Mouse (Mus musculus): ENCODE measurements around the gene Cald1. TPM values are rescaled to one million over a fixed set of nuclear protein-coding genes. Genes with fewer than 3 reads are reported as not detected.

The Cald1 gene
- polyA plus RNA-seq, 1 experiment from 2014 or later = 59.2 TPM

GRCm38 (mm10) chr6:34620242-34620641 lies 21.9 kb downstream of the Cald1 start:
- 74% methylated on average over 1 of the region's 1 CpGs for WGBS
- no peak overlapping the region for H3K4me3 ChIP-seq (replicated peaks)
- H3K4me2 ChIP-seq = no peak overlapping the region
- no peaks in the 10 kb centered on the region for H3K36me3 ChIP-seq
- H3K9me3 ChIP-seq (replicated peaks) = no peaks in the 10 kb centered on the region
- H3K4me1 ChIP-seq = no peaks in the 10 kb centered on the region
- no peak overlapping the region for H3K27ac ChIP-seq (replicated peaks)
- no peaks in the 10 kb centered on the region for H3K27me3 ChIP-seq (replicated peaks)
- no peak overlapping the region for H3K9ac ChIP-seq (replicated peaks)
- ATAC-seq (ENCODE audit: low FRiP score) = no peak

- H3K4me2 ChIP-seq = no peak overlapping the region
- H3K9ac ChIP-seq (replicated peaks) = no peak overlapping the region
- no peaks in the 10 kb centered on the region for H3K4me1 ChIP-seq
- H3K27me3 ChIP-seq (replicated peaks) = no peaks in the 10 kb centered on the region
- no peaks in the 10 kb centered on the region for H3K36me3 ChIP-seq
- no peak overlapping the region for H3K27ac ChIP-seq (replicated peaks)
- no peaks in the 10 kb centered on the region for H3K9me3 ChIP-seq (replicated peaks)
- ATAC-seq (ENCODE audit: low FRiP score) = no peak
- H3K4me3 ChIP-seq (replicated peaks) = no peak overlapping the region
- WGBS = 88% methylated on average over 6 of the region's 6 CpGs
These were observed 24.6 kb downstream of the Cald1 start for GRCm38 (mm10) chr6:34622865-34623264.

DNA sequence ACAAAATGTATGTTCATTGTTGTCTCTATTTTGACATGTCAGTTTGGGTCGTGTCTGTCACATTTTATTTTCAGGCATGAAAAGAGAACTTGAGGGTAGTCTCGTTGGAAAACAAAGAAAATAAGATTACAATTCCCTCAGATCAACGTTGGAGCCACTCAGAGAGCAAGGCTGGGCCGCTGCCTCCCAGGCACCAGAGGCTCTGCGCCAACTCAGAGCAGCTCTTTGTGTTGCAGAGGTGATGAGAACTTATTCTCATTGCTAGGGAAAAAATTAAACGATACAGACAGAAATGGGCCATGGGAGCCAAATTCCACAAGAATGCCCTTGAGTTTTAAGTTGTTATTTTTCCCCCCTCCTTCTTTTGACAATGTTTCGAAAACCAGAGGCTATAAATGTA lies 25.0 kb downstream of the Cald1 start:
- WGBS = 74% methylated on average over 7 of the region's 7 CpGs
- Histone ChIP-seq H3K36me3 (no peaks in the 10 kb centered on the region), H3K9ac (replicated peaks) (no peak overlapping the region), H3K27ac (replicated peaks) (no peak overlapping the region), H3K4me2 (no peak overlapping the region), H3K9me3 (replicated peaks) (no peaks in the 10 kb centered on the region), H3K4me1 (no peaks in the 10 kb centered on the region), H3K27me3 (replicated peaks) (no peaks in the 10 kb centered on the region), H3K4me3 (replicated peaks) (no peak overlapping the region)
- ATAC-seq (ENCODE audit: low FRiP score) = no peak

- Histone ChIP-seq H3K27ac (replicated peaks) (no peak overlapping the region), H3K9ac (replicated peaks) (no peak overlapping the region), H3K4me1 (no peaks in the 10 kb centered on the region), H3K9me3 (replicated peaks) (no peaks in the 10 kb centered on the region), H3K36me3 (no peaks in the 10 kb centered on the region), H3K4me3 (replicated peaks) (no peak overlapping the region), H3K4me2 (no peak overlapping the region), H3K27me3 (replicated peaks) (no peaks in the 10 kb centered on the region)
- no peak for ATAC-seq (ENCODE audit: low FRiP score)
- WGBS = 80% methylated on average over 3 of the region's 3 CpGs
These were observed 26.2 kb downstream of the Cald1 start for GRCm38 (mm10) chr6:34624536-34624935.

DNA sequence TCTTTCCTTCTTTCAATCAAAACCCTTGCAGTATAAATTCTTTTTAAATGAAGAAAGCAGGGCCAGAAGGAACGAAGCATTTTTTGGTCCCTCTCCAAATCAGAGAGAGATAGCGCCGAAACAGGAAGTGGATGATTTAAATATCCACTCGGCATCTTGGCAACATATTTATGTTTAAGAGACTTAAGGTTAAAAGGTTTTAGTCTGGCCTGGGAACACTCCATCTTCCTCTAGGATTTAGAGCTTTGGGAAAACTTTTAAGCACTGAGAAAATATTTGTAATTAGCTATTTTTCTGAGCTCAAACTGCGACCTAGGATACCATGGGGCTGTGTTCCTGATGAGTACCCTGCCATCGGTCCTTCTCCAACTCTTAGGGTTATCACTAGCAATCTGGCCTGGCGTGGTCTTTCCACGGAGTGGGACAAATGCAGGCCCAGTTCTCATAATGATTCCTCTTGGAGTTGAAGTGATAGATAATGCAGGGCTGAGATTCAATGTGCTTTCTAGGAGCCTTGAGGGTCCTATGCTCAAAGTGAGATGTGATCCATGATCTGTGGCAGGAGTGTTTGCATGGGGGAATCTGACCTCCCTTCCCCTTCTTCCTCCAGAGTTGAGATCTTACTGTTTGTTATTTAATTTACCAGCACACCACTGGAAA lies 28.4 kb downstream of the Cald1 start:
- 82% methylated on average over 8 of the region's 8 CpGs for WGBS
- Histone ChIP-seq H3K27ac (replicated peaks) (no peak overlapping the region), H3K9ac (replicated peaks) (no peak overlapping the region), H3K27me3 (replicated peaks) (no peaks in the 10 kb centered on the region), H3K36me3 (no peaks in the 10 kb centered on the region), H3K9me3 (replicated peaks) (no peaks in the 10 kb centered on the region), H3K4me3 (replicated peaks) (no peak overlapping the region), H3K4me2 (no peak overlapping the region), H3K4me1 (no peaks in the 10 kb centered on the region)
- no peak for ATAC-seq (ENCODE audit: low FRiP score)

DNA sequence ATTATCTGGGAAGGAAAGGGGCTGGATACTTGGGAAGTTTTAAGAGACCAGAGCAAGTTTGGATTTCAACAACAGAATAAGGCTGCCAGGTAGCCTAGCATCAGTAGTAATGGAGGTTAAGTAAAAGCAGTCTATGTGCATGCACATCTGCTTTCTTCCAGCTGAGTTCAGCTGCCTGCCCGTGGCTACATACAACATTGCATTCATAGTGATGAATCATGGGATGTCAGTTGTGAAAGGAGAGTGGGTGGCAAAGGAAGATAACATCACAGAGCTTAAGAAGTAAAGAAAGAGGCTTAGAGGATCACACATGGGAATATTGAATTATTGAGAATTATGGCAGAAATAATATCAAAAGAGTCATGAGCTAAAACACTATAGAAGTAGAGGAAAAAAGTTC lies 29.8 kb downstream of the Cald1 start:
- Histone ChIP-seq H3K27ac (replicated peaks) (no peak overlapping the region), H3K4me3 (replicated peaks) (no peak overlapping the region), H3K9me3 (replicated peaks) (no peaks in the 10 kb centered on the region), H3K36me3 (no peaks in the 10 kb centered on the region), H3K4me2 (no peak overlapping the region), H3K9ac (replicated peaks) (no peak overlapping the region), H3K4me1 (no peaks in the 10 kb centered on the region), H3K27me3 (replicated peaks) (no peaks in the 10 kb centered on the region)
- 48% methylated on average over 1 of the region's 1 CpGs for WGBS
- ATAC-seq (ENCODE audit: low FRiP score) = no peak

DNA sequence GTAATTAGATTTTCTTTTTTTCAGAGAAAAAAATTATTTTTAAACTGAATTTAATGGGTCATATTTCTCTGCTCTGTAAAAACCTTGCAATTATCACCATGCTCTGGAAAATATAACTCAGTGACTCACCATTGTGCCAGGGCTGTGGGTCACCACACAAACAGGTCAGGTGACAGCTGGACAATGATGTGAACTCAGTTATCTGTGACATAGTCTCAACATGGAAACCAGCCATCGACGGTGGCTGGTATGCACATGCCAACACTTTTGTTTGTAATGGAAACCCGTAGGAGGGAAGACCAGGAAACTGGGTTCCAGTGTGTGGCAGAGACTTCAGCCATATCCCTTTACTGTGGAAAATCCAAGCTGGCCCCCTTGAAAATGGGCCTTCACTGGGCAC lies 35.5 kb downstream of the Cald1 start:
- ATAC-seq (ENCODE audit: low FRiP score) = no peak
- Histone ChIP-seq H3K27me3 (replicated peaks) (no peaks in the 10 kb centered on the region), H3K9ac (replicated peaks) (no peak overlapping the region), H3K4me2 (no peak overlapping the region), H3K4me1 (no peaks in the 10 kb centered on the region), H3K9me3 (replicated peaks) (no peaks in the 10 kb centered on the region), H3K4me3 (replicated peaks) (no peak overlapping the region), H3K36me3 (no peaks in the 10 kb centered on the region), H3K27ac (replicated peaks) (no peak overlapping the region)
- 79% methylated on average over 3 of the region's 3 CpGs for WGBS

DNA sequence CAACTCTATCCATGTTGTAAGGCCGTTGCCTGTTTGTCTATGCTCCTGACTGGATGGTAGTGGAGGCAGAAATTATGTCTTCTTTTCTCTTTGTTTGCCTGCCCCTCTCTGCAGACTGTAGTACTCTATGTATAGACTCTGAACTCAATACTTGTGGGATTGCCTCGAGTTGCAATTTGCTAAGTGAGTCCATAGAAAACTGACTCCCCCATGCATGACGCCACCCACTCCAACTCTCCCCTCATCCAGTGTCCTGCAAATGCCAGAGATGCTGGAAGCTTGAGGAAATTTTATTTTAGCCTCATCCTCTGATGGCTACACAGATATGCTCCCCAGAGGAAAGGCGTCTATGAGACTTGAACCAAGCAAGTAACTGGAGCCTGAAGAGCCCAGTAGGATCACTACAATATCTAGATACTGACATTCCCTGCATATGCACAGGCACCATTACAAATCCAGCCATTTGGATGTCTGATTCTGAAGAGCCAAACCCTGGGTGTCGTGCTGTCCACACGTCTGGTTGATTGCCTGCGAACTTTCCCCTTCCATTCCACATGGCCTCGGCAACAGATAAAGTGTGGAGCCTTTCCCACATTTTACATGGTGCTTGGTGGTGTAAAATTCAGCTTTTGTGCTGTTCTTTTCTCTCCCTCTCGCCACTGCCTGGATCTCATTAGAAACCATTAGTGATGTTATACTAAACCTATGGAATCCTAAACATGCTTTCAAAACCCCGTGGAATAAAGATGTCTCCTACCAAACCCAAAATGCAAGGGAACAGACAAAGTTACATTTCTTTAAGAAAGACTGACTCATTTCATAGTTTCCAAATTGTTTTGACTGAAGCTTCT lies 39.5 kb downstream of the Cald1 start:
- H3K9ac ChIP-seq (replicated peaks) = no peak overlapping the region
- no peaks in the 10 kb centered on the region for H3K27me3 ChIP-seq (replicated peaks)
- 58% methylated on average over 10 of the region's 10 CpGs for WGBS
- H3K36me3 ChIP-seq = no peaks in the 10 kb centered on the region
- H3K4me2 ChIP-seq = no peak overlapping the region
- no peak for ATAC-seq (ENCODE audit: low FRiP score)
- no peak overlapping the region for H3K27ac ChIP-seq (replicated peaks)
- H3K4me3 ChIP-seq (replicated peaks) = no peak overlapping the region
- no peaks in the 10 kb centered on the region for H3K9me3 ChIP-seq (replicated peaks)
- H3K4me1 ChIP-seq = no peaks in the 10 kb centered on the region

- Histone ChIP-seq H3K9me3 (replicated peaks) (no peaks in the 10 kb centered on the region), H3K9ac (replicated peaks) (no peak overlapping the region), H3K4me3 (replicated peaks) (no peak overlapping the region), H3K4me1 (no peaks in the 10 kb centered on the region), H3K4me2 (no peak overlapping the region), H3K36me3 (no peaks in the 10 kb centered on the region), H3K27me3 (replicated peaks) (no peaks in the 10 kb centered on the region), H3K27ac (replicated peaks) (no peak overlapping the region)
- 35% methylated on average over 2 of the region's 2 CpGs for WGBS
- no peak for ATAC-seq (ENCODE audit: low FRiP score)
These were observed 40.4 kb downstream of the Cald1 start for GRCm38 (mm10) chr6:34638667-34639066.

- no peaks in the 10 kb centered on the region for H3K36me3 ChIP-seq
- H3K9me3 ChIP-seq (replicated peaks) = no peaks in the 10 kb centered on the region
- H3K4me2 ChIP-seq = no peak overlapping the region
- no peak overlapping the region for H3K9ac ChIP-seq (replicated peaks)
- no peak overlapping the region for H3K4me3 ChIP-seq (replicated peaks)
- H3K4me1 ChIP-seq = no peaks in the 10 kb centered on the region
- 79% methylated on average over 9 of the region's 9 CpGs for WGBS
- H3K27ac ChIP-seq (replicated peaks) = no peak overlapping the region
- no peak for ATAC-seq (ENCODE audit: low FRiP score)
- H3K27me3 ChIP-seq (replicated peaks) = no peaks in the 10 kb centered on the region
These were observed 41.9 kb downstream of the Cald1 start for GRCm38 (mm10) chr6:34640226-34640625.

- no peak overlapping the region for H3K4me2 ChIP-seq
- H3K27ac ChIP-seq (replicated peaks) = no peak overlapping the region
- no peaks in the 10 kb centered on the region for H3K9me3 ChIP-seq (replicated peaks)
- no peak for ATAC-seq (ENCODE audit: low FRiP score)
- no peaks in the 10 kb centered on the region for H3K4me1 ChIP-seq
- no peaks in the 10 kb centered on the region for H3K27me3 ChIP-seq (replicated peaks)
- H3K4me3 ChIP-seq (replicated peaks) = no peak overlapping the region
- no peak overlapping the region for H3K9ac ChIP-seq (replicated peaks)
- no peaks in the 10 kb centered on the region for H3K36me3 ChIP-seq
These were observed 42.8 kb downstream of the Cald1 start for GRCm38 (mm10) chr6:34641081-34641480.

DNA sequence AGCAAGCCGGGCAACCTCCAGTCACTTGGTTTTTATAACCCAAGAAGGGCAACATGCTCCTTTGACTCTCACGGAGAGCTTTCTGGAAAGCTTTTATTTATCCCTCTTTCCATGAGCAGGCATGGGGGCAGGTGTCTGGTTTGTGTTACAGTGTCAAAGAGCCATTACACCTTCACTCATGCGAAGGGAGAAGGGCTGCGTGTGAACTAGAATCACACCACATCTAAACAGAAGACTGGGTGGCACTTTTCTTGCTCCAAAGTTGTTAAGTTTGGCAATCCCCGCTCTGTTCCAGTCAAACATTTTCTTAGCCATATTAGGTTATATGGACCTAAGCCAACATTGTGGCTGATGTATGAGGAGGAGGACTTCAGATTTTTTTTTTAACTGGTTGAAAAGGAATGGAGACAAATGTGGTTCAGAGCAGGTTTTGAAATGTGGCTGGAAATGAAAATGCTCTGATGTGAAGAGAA lies 43.8 kb downstream of the Cald1 start:
- H3K27ac ChIP-seq (replicated peaks) = no peak overlapping the region
- H3K36me3 ChIP-seq = no peaks in the 10 kb centered on the region
- no peak for ATAC-seq (ENCODE audit: low FRiP score)
- H3K4me2 ChIP-seq = no peak overlapping the region
- no peaks in the 10 kb centered on the region for H3K9me3 ChIP-seq (replicated peaks)
- 90% methylated on average over 5 of the region's 5 CpGs for WGBS
- no peak overlapping the region for H3K9ac ChIP-seq (replicated peaks)
- H3K27me3 ChIP-seq (replicated peaks) = no peaks in the 10 kb centered on the region
- H3K4me1 ChIP-seq = no peaks in the 10 kb centered on the region
- no peak overlapping the region for H3K4me3 ChIP-seq (replicated peaks)
